Mouse (Mus musculus) midbrain, postnatal 0 days (tissue): ENCODE data around the gene Pcare. TPM values are rescaled to one million over a fixed set of nuclear protein-coding genes. Genes with fewer than 3 reads are reported as not detected.

ENCODE experiments used
- ATAC-seq: fragments of 200-750 bp; cut with Nextera tagmentation; 2 replicates; pipeline ENCODE4 v1.8.0; 2017; ENCODE audit warnings: moderate number of reproducible peaks, mild to moderate bottlenecking, moderate TSS enrichment, moderate library complexity; ENCODE audit not compliant: low FRiP score
- DNase-seq: peaks from one replicate; pipeline ENCODE4 v3.0.0-alpha.2; 2015; ENCODE audit warnings: low spot score
- H3K27ac ChIP-seq: fragments of 300-500 bp; sonication (generic); 2 replicates; pipeline ENCODE4 v1.5.1; 2014; ENCODE audit warnings: low read depth, mild to moderate bottlenecking, low read length, mixed read lengths
- H3K27me3 ChIP-seq: fragments of 300-500 bp; sonication (generic); 2 replicates; pipeline ENCODE4 v1.6.1; 2014; ENCODE audit warnings: low read length, control low read depth, mixed read lengths; ENCODE audit not compliant: insufficient read depth
- H3K36me3 ChIP-seq: fragments of 300-500 bp; sonication (generic); 2 replicates; pipeline ENCODE4 v1.6.1; 2014; ENCODE audit warnings: low read length, control low read depth, mixed read lengths; ENCODE audit not compliant: insufficient read depth
- H3K4me1 ChIP-seq: fragments of 300-500 bp; sonication (generic); 2 replicates; pipeline ENCODE4 v1.6.1; 2014; ENCODE audit warnings: mild to moderate bottlenecking, control low read depth, antibody characterized with exemption, low read length, mixed read lengths; ENCODE audit not compliant: insufficient read depth
- H3K4me2 ChIP-seq: fragments of 300-500 bp; sonication (generic); 2 replicates; pipeline ENCODE4 v1.6.1; 2014; ENCODE audit warnings: low read depth, mild to moderate bottlenecking, low read length, mixed read lengths; ENCODE audit not compliant: poor library complexity, severe bottlenecking
- H3K4me3 ChIP-seq: fragments of 300-500 bp; sonication (generic); 2 replicates; pipeline ENCODE4 v1.5.1; 2014; ENCODE audit warnings: low read depth, mild to moderate bottlenecking, low read length, moderate library complexity
- H3K9ac ChIP-seq: fragments of 300-500 bp; sonication (generic); replicated peaks from 2 replicates; pipeline ENCODE4 v1.6.1; 2014; ENCODE audit warnings: mild to moderate bottlenecking, low read length, moderate library complexity, mixed read lengths; ENCODE audit not compliant: poor library complexity, severe bottlenecking
- H3K9me3 ChIP-seq: fragments of 300-500 bp; sonication (generic); 2 replicates; pipeline ENCODE4 v1.6.1; 2016; ENCODE audit warnings: low read length, control low read depth
- CTCF ChIP-seq: IDR thresholded peaks from 2 replicates; pipeline ENCODE4 v1.5.1; 2016; ENCODE audit warnings: antibody characterized with exemption, mild to moderate bottlenecking
- WGBS: fragments of 180-500 bp; shearing (Covaris S2); extraction: QIAGEN DNeasy Blood & Tissue Kit; methylation state at CpG from one replicate; pipeline ENCODE4 v1.1.7; 2014; 5-methylcytosine and 5-hydroxymethylcytosine counted together
- polyA plus RNA-seq: library from polyadenylated mRNA; unstranded; fragments of >200 nt; fragmentation: Nextera tagmentation; extraction: Ambion mirVana; gene quantifications from 2 replicates; pipeline ENCODE4 v1.2.1, GENCODE M21; 2015
- total RNA-seq: library from RNA; depleted of rRNA; stranded (reverse); fragments of >200 nt; gene quantifications from 2 replicates; pipeline ENCODE4 v1.2.3, GENCODE M21; 2014; rRNA removed

Pcare gene
- total RNA-seq, result 0.11 TPM in 1 of 2 replicates, not detected in the other
- not detected in 2 replicates for polyA plus RNA-seq

DNA sequence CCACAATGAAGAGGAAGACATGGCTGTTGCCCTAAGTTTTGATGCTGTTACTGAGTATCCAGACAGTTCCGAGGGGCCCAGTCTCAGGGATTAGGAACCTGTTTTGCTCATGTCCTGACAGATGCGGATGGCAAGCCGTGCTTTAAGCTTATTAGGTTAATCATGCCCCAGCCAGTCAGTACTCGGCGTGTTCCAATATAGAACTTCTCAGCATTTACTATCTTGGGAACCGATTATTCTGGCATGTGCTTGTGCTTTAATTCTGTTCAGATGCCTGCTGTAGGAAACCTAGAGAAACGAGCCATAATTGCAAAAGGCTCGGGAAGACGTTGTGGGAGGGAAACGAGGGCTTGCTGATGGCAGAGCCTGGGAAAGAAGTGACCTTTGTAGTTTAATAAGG lies at the start of gene Pcare:
Gene Pcare (minus strand): TSS at position 64 of the 400 bp plus-strand sequence.
- Histone ChIP-seq H3K27me3 (no peaks in the 10 kb centered on the region), H3K9ac (no peak within 1 kb of the TSS), H3K4me1 (no peaks in the 10 kb centered on the region), H3K27ac (no peak within 1 kb of the TSS), H3K4me3 (no peak within 1 kb of the TSS), H3K9me3 (no peaks in the 10 kb centered on the region), H3K4me2 (no peak within 1 kb of the TSS), H3K36me3 (no peaks in the 10 kb centered on the region)
- 48% methylated on average over 10 of the region's 10 CpGs for WGBS
- TF ChIP-seq CTCF, result no peak
- ATAC-seq, result no peak
- DNase-seq, result no peak

DNA sequence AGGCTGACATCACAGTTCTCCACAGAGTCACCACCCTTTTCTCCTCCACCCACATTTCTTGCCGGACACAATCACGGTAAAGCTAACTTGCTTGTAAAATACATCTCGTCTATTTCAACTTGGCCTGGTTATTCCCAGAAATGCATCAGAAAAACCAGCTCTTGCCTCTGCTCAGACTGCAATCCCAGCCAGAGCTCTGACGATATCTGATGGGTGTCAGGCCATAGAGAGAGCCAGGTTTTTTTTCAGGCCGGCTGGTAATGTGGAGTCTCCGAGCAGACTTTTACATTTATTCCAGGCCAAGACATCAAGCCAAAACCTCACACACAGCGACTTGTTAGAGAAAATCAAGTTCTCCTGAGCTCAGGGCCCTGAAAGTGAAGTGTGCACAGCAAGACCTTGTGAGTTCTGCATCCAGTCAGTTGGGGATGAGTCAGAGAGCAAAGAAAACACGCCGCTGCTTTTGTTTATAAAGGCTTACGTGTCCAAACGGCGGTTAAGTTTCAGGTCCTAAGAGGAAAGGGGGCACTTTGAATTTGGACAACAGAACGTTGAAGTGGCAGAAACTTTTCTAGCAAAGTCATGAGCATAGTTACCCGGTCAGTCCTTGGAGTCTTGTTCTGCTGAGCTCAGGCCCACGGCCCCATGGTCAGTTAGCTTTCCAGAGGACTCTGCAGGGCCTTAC lies 43.0 kb upstream of the Pcare start:
- TF ChIP-seq CTCF, result no peak
- Histone ChIP-seq H3K4me1 (no peaks in the 10 kb centered on the region), H3K4me2 (no peak overlapping the region), H3K4me3 (no peak overlapping the region), H3K27ac (no peak overlapping the region), H3K9ac (no peak overlapping the region), H3K36me3 (peaks cover 20% of the 10 kb centered on the region), H3K27me3 (no peaks in the 10 kb centered on the region), H3K9me3 (no peaks in the 10 kb centered on the region)
- no peak for ATAC-seq
- peak; percentile 18 for DNase-seq
- WGBS, result 91% methylated on average over 15 of the region's 15 CpGs

DNA sequence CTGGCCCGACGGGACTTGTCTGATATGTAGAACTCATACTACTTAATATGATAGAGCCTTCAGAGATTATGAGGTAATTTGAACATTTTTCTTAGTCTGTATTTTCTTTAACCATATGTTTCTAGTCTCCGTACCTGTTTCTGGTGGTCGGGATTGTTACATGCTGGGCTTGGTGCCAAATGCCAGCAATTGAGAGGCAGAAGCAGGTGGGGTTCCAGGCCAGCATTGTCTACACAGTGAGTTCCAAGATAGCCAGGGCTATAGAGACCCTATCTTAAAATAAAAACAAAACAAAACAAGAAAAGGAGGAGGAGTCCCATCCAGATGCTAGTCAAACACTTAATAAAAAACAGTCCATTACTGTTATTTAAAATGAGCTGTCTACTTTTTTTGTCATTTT lies 38.9 kb upstream of the Pcare start:
- H3K9me3 ChIP-seq, result no peaks in the 10 kb centered on the region
- H3K9ac ChIP-seq, result no peak overlapping the region
- peaks cover 14% of the 10 kb centered on the region for H3K36me3 ChIP-seq
- ATAC-seq (no peak), DNase-seq (no peak)
- no peak overlapping the region for H3K27ac ChIP-seq
- no peak for TF ChIP-seq CTCF
- H3K4me1 ChIP-seq, result no peaks in the 10 kb centered on the region
- H3K4me2 ChIP-seq, result no peak overlapping the region
- H3K27me3 ChIP-seq, result no peaks in the 10 kb centered on the region
- no peak overlapping the region for H3K4me3 ChIP-seq
- 88% methylated on average over 4 of the region's 4 CpGs for WGBS

DNA sequence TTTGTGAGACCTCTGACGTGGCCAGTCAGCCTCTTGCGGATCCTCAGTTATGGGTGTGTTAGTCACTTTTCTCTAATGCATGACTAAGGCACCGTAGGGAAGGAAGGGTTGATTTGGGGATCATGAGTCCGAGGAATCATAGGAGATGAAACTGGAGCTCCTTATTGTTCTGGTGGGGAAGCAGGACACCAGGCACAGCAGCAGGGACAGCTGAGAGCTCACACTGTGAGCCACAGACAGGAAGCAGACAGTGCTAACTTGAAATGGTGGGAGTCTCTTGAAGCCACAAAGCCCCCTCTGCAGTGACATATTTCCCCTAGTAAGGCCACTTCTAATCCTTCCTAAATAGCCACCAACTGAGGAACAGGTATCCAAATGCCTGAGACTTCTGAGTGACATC lies 38.4 kb upstream of the Pcare start:
- Histone ChIP-seq H3K4me2 (no peak overlapping the region), H3K9me3 (no peaks in the 10 kb centered on the region), H3K27me3 (no peaks in the 10 kb centered on the region), H3K4me3 (no peak overlapping the region), H3K9ac (no peak overlapping the region), H3K36me3 (peaks cover 14% of the 10 kb centered on the region), H3K27ac (no peak overlapping the region), H3K4me1 (no peaks in the 10 kb centered on the region)
- TF ChIP-seq CTCF, result no peak
- no peak for ATAC-seq
- no peak for DNase-seq
- 92% methylated on average over 4 of the region's 4 CpGs for WGBS

DNA sequence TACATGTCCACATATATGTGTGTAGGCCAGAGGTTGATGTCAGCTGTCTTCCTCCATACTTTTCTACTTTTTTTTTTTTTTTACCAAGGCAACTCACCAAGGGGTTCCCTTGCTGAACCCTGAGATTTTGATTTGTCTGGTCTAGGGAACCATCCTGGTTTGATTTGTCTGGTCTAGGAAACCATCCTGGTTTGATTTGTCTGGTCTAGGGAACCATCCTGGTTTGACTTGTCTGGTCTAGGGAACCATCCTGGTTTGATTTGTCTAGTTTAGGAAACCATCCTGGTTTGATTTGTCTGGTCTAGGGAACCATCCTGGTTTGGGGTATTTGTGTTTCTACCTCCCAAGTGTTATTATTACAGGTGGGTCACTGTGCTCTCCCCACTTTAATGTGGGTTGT lies 33.8 kb upstream of the Pcare start:
- no peaks in the 10 kb centered on the region for H3K9me3 ChIP-seq
- 0 out of 2 replicates have a peak, but pooled peaks cover 6% of the 10 kb centered on the region for H3K4me1 ChIP-seq
- H3K36me3 ChIP-seq, result peaks cover 6% of the 10 kb centered on the region
- no peak overlapping the region for H3K9ac ChIP-seq
- no peak overlapping the region for H3K4me3 ChIP-seq
- no peak overlapping the region for H3K4me2 ChIP-seq
- no peaks in the 10 kb centered on the region for H3K27me3 ChIP-seq
- ATAC-seq, result no peak
- no peak for TF ChIP-seq CTCF
- H3K27ac ChIP-seq, result no peak overlapping the region
- DNase-seq, result no peak

DNA sequence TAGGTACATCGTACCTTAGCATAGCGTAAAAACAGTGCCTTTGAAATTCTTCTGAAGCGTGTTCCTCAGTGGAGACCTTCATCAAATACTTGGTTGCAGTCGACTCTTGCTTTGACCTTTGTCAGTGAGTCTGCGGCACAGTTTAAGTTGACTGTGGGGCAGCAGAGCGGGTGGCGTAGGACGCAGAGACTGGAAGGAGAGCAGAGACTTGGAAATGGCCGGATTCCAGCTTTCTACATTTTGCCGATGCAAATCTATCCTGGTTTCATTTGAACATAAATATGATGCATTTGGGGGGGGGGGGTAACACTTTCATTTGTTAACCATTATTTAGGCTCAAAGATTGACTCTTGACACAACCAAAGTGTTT lies 30.7 kb upstream of the Pcare start:
- no peak for TF ChIP-seq CTCF
- H3K36me3 ChIP-seq, result no peaks in the 10 kb centered on the region
- 0 out of 2 replicates have a peak, but pooled peaks cover 6% of the 10 kb centered on the region for H3K4me1 ChIP-seq
- ATAC-seq (no peak), DNase-seq (peak; percentile 39)
- peak overlapping the region; percentile 81 for H3K4me3 ChIP-seq
- H3K27ac ChIP-seq, result peak overlapping the region; percentile 79
- H3K27me3 ChIP-seq, result no peaks in the 10 kb centered on the region
- H3K4me2 ChIP-seq, result peak overlapping the region; percentile 63
- 4% methylated on average over 10 of the region's 10 CpGs for WGBS
- peak overlapping the region; percentile 91 for H3K9ac ChIP-seq
- H3K9me3 ChIP-seq, result 0 out of 2 replicates have a peak, but pooled peaks cover 4% of the 10 kb centered on the region
